Mouse (Mus musculus): Measurements from ENCODE around the gene Sdsl. TPM values are rescaled to one million over a fixed set of nuclear protein-coding genes. Genes with fewer than 3 reads are reported as not detected.
A peak's percentile ranks its signal among the peaks of the same experiment; 100 is the strongest.

Sdsl gene
- total and polyA plus RNA-seq, 2 experiments from 2014 or later: 1.3 to 3.1 TPM

DNA sequence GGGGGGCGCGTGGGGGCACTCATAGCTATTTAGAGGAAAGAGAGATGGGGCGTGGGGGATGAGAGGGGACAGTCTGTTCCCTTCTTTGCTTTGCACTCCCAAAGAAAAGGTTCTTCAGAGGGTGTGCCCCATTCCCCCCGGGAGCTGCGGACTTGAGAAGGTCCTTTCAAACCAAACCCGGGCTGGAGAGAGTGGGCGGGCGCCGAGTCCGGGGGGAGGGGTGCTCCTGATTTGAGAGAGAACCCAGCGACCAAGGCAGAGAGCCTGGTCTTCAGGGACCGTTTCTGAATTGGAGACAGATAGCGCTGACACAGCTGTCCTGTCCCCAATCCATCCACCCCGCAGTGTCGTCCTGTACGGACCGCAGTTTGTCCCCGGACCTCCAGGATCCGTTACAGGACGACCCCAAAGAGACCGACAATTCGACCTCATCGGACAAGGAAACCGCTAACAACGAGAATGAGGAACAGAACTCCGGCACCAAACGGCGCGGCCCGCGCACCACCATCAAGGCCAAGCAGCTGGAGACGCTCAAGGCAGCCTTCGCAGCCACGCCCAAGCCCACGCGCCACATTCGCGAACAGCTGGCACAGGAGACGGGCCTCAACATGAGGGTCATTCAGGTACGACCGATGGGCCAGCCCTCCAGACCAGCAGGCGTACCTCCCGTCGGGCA, 37.5 kb downstream of the Sdsl start:
- ATAC-seq (no peak), DNase-seq (peak; percentile 24)
- TF ChIP-seq CTCF (IDR thresholded peaks at IDR 0.05; ENCODE audit: low read depth): no peak
- no peaks in the 10 kb centered on the region for H3K9me3 ChIP-seq (ENCODE audit: low read length)
- 4% methylated on average over 44 of the region's 44 CpGs for WGBS
- no peaks in the 10 kb centered on the region for H3K36me3 ChIP-seq (ENCODE audit: insufficient read depth)
- no peak overlapping the region for H3K9ac ChIP-seq
- H3K4me3 ChIP-seq (ENCODE audit: low read depth, low read length): peak overlapping the region; percentile 5; the same call in 1 of the 2 replicates
- H3K27ac ChIP-seq (ENCODE audit: low read depth, low read length): no peak overlapping the region
- peaks cover 75% of the 10 kb centered on the region for H3K27me3 ChIP-seq (ENCODE audit: insufficient read depth, low read length)
- peak overlapping the region; percentile 44; the same call in 1 of the 2 replicates for H3K4me2 ChIP-seq (ENCODE audit: low read depth)
- no peaks in the 10 kb centered on the region; the same call in 1 of the 2 replicates for H3K4me1 ChIP-seq (ENCODE audit: insufficient read depth)

DNA sequence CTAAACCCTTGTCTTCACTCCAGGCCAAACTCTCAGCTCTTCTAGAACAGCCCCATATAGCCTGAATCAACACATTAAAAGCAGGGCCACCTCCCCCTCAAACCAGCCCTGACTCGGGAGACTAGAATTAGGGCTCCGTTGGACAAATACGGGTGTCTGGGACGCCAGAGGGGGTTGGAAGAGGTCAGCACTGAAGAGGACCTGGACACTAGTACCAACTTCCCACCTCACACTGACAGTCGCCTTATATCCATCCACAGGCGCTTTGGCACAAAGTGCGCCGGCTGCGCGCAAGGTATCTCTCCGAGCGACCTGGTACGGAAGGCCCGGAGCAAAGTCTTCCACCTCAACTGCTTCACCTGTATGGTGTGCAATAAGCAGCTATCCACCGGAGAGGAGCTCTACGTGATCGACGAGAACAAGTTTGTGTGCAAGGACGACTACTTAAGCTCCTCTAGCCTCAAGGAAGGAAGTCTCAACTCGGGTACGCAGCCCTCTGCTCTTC, 38.3 kb downstream of the Sdsl start:
- H3K27me3 ChIP-seq (ENCODE audit: insufficient read depth, low read length): peaks cover 70% of the 10 kb centered on the region

DNA sequence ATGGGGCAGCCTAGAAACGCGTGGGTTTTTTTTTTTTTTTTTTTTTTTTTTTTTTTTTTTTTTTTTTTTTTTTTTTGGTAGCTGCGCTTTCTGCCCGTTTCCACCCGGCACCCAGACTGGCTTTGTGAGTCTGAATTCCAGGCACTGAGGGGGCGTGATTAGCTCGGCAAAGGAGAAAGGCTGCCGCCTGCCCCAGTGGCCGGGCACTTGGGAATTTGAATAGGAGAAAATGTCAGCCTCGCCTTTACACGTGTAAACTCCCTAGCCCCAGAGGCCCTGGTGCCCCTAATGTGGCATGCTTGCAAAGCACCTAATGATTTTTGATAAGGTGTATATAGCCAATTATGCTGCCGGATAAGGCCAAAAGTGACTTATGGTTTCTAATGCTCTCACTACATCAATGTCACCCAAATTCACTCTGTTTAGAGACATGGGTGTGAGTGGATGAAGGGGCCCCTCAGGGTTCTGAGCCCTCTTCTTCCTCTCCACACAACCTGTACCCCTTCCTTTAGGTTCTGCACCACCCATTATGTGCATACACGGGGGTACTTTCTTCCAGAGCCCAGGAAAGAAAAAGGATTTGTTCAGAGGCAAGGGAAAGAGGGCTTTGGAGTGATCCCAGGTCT, 39.4 kb downstream of the Sdsl start:
- Histone ChIP-seq H3K27me3 (ENCODE audit: insufficient read depth, low read length) (peaks cover 67% of the 10 kb centered on the region), H3K4me3 (ENCODE audit: low read depth, low read length) (no peak overlapping the region), H3K27ac (ENCODE audit: low read depth, low read length) (no peak overlapping the region), H3K36me3 (ENCODE audit: insufficient read depth) (no peaks in the 10 kb centered on the region), H3K4me2 (ENCODE audit: low read depth) (no peak overlapping the region), H3K9me3 (ENCODE audit: low read length) (no peaks in the 10 kb centered on the region), H3K9ac (no peak overlapping the region), H3K4me1 (ENCODE audit: insufficient read depth) (no peaks in the 10 kb centered on the region; the same call in 1 of the 2 replicates)
- DNase-seq (peak; percentile 9), ATAC-seq (no peak)
- under 1% methylated on average over 13 of the region's 13 CpGs for WGBS
- no peak for TF ChIP-seq CTCF (IDR thresholded peaks at IDR 0.05; ENCODE audit: low read depth)

More for the DNA sequence above, 38.3 kb downstream of the Sdsl start:
- TF ChIP-seq CTCF (IDR thresholded peaks at IDR 0.05; ENCODE audit: low read depth): no peak
- H3K4me1 ChIP-seq (ENCODE audit: insufficient read depth): no peaks in the 10 kb centered on the region; the same call in 1 of the 2 replicates
- no peaks in the 10 kb centered on the region for H3K9me3 ChIP-seq (ENCODE audit: low read length)
- no peaks in the 10 kb centered on the region for H3K36me3 ChIP-seq (ENCODE audit: insufficient read depth)
- WGBS: 8% methylated on average over 21 of the region's 21 CpGs
- DNase-seq (peak; percentile 35), ATAC-seq (no peak)
- H3K4me2 ChIP-seq (ENCODE audit: low read depth): no peak overlapping the region
- no peak overlapping the region for H3K27ac ChIP-seq (ENCODE audit: low read depth, low read length)
- H3K4me3 ChIP-seq (ENCODE audit: low read depth, low read length): no peak overlapping the region
- no peak overlapping the region for H3K9ac ChIP-seq

DNA sequence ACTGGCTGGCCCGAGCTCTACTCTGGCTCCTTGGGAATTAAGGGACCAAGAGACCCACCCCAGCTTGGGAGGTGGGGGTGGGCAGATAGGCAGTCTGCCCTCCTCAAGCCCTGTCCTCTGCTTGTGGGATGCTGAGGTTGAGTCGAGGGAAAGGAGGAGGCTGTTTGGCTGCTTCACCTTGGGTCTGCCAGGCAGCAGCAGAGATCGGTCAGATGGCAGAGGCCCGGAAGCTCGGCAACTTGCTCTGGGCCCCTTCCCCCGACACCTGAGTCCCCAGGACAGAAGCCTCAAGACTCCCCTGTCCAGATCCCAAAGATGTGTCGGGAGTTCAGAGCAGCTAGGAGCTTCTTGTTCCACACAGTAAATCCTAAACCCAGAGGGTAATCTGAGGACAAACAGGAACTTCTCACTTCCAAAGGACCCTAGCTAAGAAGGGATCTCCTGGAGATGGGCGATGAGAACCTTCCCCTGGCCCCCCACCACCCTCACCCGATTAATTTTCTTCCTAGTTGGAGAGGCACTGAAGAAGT, 40.1 kb downstream of the Sdsl start:
- Histone ChIP-seq H3K4me3 (ENCODE audit: low read depth, low read length) (peak overlapping the region; percentile 28; the same call in 1 of the 2 replicates), H3K9me3 (ENCODE audit: low read length) (no peaks in the 10 kb centered on the region), H3K27me3 (ENCODE audit: insufficient read depth, low read length) (peaks cover 69% of the 10 kb centered on the region), H3K36me3 (ENCODE audit: insufficient read depth) (no peaks in the 10 kb centered on the region), H3K27ac (ENCODE audit: low read depth, low read length) (no peak overlapping the region), H3K9ac (no peak overlapping the region), H3K4me2 (ENCODE audit: low read depth) (no peak overlapping the region), H3K4me1 (ENCODE audit: insufficient read depth) (no peaks in the 10 kb centered on the region)
- WGBS: 3% methylated on average over 9 of the region's 9 CpGs
- no peak for TF ChIP-seq CTCF (IDR thresholded peaks at IDR 0.05; ENCODE audit: low read depth)
- DNase-seq (peak; percentile 37), ATAC-seq (no peak)

DNA sequence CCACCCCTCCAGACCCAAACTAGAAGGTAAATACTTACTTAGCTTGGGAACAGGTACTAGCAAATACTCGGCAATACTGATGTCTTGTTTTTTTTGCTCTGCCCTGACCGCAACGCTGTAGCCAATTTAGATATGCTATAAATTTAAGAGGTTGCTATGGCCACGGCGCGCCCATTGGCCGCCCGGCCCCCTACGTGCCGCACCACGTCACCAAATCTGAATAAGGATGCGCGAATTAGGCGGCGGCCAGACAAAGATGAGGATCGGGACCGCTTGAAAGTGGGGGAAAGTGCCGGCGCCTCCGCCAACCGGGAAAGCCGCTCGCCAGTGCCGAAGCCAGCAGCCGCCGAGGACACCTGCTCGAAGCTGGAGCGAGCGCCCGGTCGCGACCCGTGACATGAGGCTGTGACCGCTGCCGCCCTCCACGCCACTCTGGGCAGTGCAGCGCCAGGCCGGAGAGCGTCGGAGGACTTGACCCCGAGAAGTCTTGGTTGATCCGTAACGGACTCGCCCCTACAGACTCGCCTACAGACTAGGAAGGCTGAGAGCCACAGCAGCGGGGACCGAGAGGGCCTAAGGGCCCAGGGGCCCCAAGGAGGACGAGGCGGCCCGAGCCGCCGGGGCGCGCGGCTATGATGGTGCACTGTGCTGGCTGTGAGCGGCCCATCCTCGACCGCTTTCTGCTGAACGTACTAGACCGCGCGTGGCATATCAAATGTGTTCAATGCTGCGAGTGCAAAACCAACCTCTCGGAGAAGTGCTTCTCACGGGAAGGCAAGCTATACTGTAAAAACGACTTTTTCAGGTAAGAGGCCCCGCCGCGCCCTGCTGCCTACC, 40.7 kb downstream of the Sdsl start, which contains the start of gene Lhx5:
Gene Lhx5 (plus strand): TSS at position 51 of the 837 bp plus-strand sequence.
- no peak within 1 kb of the TSS for H3K27ac ChIP-seq (ENCODE audit: low read depth, low read length)
- ATAC-seq: peak; percentile 69

GRCm38 (mm10) chr5:120431001-120431583, 41.5 kb downstream of the Sdsl start:
- peak overlapping the region; percentile 39 for H3K4me2 ChIP-seq (ENCODE audit: low read depth)
- H3K4me1 ChIP-seq (ENCODE audit: insufficient read depth): no peaks in the 10 kb centered on the region
- ATAC-seq: peak; percentile 44; the same call in 1 of the 2 replicates
- H3K27ac ChIP-seq (ENCODE audit: low read depth, low read length): no peak overlapping the region
- peaks cover 71% of the 10 kb centered on the region for H3K27me3 ChIP-seq (ENCODE audit: insufficient read depth, low read length)
- H3K9ac ChIP-seq: 0 out of 2 replicates have a peak overlapping the region, but pooled peaks have one; percentile 19
- H3K9me3 ChIP-seq (ENCODE audit: low read length): no peaks in the 10 kb centered on the region
- peak overlapping the region; percentile 28 for H3K4me3 ChIP-seq (ENCODE audit: low read depth, low read length)
- H3K36me3 ChIP-seq (ENCODE audit: insufficient read depth): no peaks in the 10 kb centered on the region
- DNase-seq: peak; percentile 32
- 2% methylated on average over 30 of the region's 30 CpGs for WGBS
- no peak for TF ChIP-seq CTCF (IDR thresholded peaks at IDR 0.05; ENCODE audit: low read depth)

More for the DNA sequence above, 40.7 kb downstream of the Sdsl start, which contains the start of gene Lhx5:
- Histone ChIP-seq H3K9ac (0 out of 2 replicates have a peak within 1 kb of the TSS, but pooled peaks have one; percentile 19), H3K27me3 (ENCODE audit: insufficient read depth, low read length) (peaks cover 73% of the 10 kb centered on the region), H3K9me3 (ENCODE audit: low read length) (no peaks in the 10 kb centered on the region), H3K36me3 (ENCODE audit: insufficient read depth) (no peaks in the 10 kb centered on the region), H3K4me1 (ENCODE audit: insufficient read depth) (no peaks in the 10 kb centered on the region), H3K4me3 (ENCODE audit: low read depth, low read length) (peak within 1 kb of the TSS; percentile 28), H3K4me2 (ENCODE audit: low read depth) (peak within 1 kb of the TSS; percentile 39)
- 1% methylated on average over 69 of the region's 69 CpGs for WGBS
- TF ChIP-seq CTCF (IDR thresholded peaks at IDR 0.05; ENCODE audit: low read depth): no peak
- DNase-seq: peak; percentile 75

Data from forebrain, postnatal 0 days (tissue).